Mouse (Mus musculus): ENCODE measurements around the gene Sycn.

DNA sequence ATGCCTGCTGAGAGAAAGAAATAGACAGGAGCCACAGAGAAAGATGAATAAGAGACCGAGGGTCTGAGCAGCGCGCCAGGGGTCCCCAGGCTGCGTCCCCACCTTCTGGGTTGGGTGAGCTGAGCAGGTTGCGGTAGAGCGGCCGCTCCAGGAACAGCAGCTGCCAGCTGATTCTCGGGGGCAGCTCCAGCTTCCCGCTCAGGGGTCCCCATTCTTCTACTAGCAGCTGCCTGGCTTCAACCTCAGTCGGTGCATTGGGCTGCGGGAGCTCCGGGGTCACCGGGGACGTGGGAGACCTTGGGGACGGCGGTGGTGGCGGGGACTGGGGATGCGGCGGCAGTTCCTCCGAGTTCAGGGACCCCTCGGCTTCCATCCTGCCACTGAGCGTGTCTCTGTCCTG is 6.0 kb downstream of the Sycn start:
- no peak for TF ChIP-seq CTCF (IDR thresholded peaks at IDR 0.05; ENCODE audit: borderline replicate concordance, extremely low read depth, insufficient read depth, insufficient read length)
- TF ChIP-seq POLR2A (IDR thresholded peaks at IDR 0.05; ENCODE audit: borderline replicate concordance, extremely low read depth, insufficient read depth, insufficient read length, poor library complexity, severe bottlenecking), result no peak

Measured in brain, embryonic 14.5 days (tissue).